Mouse (Mus musculus) liver, postnatal 0 days (tissue): ENCODE measurements around the gene Ehd3.

Source experiments
- CTCF ChIP-seq: sonication (generic); IDR thresholded peaks from 2 replicates; pipeline ENCODE4 v1.5.1; 2016; ENCODE audit warnings: antibody characterized with exemption, low read depth
- EP300 ChIP-seq: IDR thresholded peaks from 2 replicates; pipeline ENCODE4 v1.6.1; 2016; ENCODE audit warnings: antibody characterized with exemption, low read depth, mild to moderate bottlenecking

GRCm38 (mm10) chr17:73842963-73843362, 39.0 kb downstream of the Ehd3 start:
- no peak for TF ChIP-seq CTCF
- TF ChIP-seq EP300: no peak; the same call in 1 of the 2 replicates
